Mouse (Mus musculus) lung, embryonic 15.5 days (tissue): ENCODE results near the gene Plxna4. TPM values are rescaled to one million over a fixed set of nuclear protein-coding genes. Genes with fewer than 3 reads are reported as not detected.
A peak's percentile ranks its signal among the peaks of the same experiment; 100 is the strongest.

Experiments
- ATAC-seq: fragments of 200-750 bp; cut with Nextera tagmentation; 2 replicates; pipeline ENCODE4 v1.8.0; 2017; ENCODE audit warnings: moderate number of reproducible peaks, borderline replicate concordance; ENCODE audit not compliant: low FRiP score, low TSS enrichment; ENCODE audit errors: extremely low read depth
- H3K27ac ChIP-seq: fragments of 300-500 bp; sonication (generic); 2 replicates; pipeline ENCODE4 v1.5.1; 2015; ENCODE audit warnings: moderate library complexity, mild to moderate bottlenecking, inconsistent platforms
- H3K27me3 ChIP-seq: fragments of 300-500 bp; sonication (generic); 2 replicates; pipeline ENCODE4 v1.6.1; 2015; ENCODE audit warnings: inconsistent platforms
- H3K36me3 ChIP-seq: fragments of 300-500 bp; sonication (generic); 2 replicates; pipeline ENCODE4 v1.6.1; 2015; ENCODE audit warnings: inconsistent platforms
- H3K4me1 ChIP-seq: fragments of 300-500 bp; sonication (generic); 2 replicates; pipeline ENCODE4 v1.6.1; 2015; ENCODE audit warnings: inconsistent platforms
- H3K4me2 ChIP-seq: fragments of 300-500 bp; sonication (generic); 2 replicates; pipeline ENCODE4 v1.6.1; 2015; ENCODE audit warnings: inconsistent platforms, mild to moderate bottlenecking, moderate library complexity
- H3K4me3 ChIP-seq: fragments of 300-500 bp; sonication (generic); 2 replicates; pipeline ENCODE4 v1.5.1; 2015; ENCODE audit warnings: mild to moderate bottlenecking, inconsistent platforms
- H3K9ac ChIP-seq: fragments of 300-500 bp; sonication (generic); 2 replicates; pipeline ENCODE4 v1.6.1; 2015; ENCODE audit warnings: inconsistent platforms
- H3K9me3 ChIP-seq: fragments of 300-500 bp; sonication (generic); 2 replicates; pipeline ENCODE4 v1.6.1; 2016; ENCODE audit warnings: inconsistent platforms
- WGBS: fragments of 180-500 bp; shearing (Covaris S2); methylation state at CpG from one replicate; pipeline ENCODE4 v1.1.7; 2015; 5-methylcytosine and 5-hydroxymethylcytosine counted together
- polyA plus RNA-seq: library from polyadenylated mRNA; unstranded; fragments of >200 nt; fragmentation: Nextera tagmentation; extraction: Ambion mirVana; gene quantifications from 2 replicates; pipeline ENCODE4 v1.2.1, GENCODE M21; 2015

Gene Plxna4
- polyA plus RNA-seq = 1.6 and 2.1 TPM in 2 replicates

DNA sequence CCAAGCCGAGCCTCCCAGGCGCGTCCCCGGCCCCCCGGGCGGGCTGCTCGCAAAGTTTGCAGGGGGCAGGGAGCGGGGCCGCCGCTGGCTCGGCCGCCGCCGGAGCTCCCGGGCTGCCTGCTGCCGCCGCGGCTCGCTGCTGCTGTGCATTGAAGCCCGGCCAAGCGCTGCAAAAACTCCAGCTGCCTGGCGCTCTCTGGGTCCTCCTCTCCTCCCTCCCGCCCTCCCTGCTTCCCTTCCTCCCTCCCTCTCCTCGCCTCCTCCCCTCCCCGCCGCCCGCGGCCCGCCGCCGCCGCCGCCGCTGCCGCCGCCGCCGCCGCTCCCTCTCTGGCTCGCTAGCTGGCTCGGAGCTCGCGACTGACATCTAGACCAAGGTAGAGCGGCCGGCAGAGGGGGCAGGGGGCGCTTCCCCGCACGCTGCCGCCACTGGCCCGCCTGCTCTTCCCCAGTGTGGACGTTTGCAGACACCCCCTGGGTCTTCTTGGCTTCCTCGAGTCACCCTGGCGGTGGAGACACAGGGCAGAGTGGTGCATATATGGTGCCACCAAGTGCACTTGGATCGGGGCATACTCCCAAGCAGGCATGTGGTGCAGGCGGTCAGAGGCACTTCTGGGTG, at the start of gene Plxna4:
TSS of gene Plxna4 (minus strand) at position 137 of the 616 bp plus-strand sequence.
- peak; percentile 66 for ATAC-seq
- Histone ChIP-seq H3K27me3 (peaks cover 85% of the 10 kb centered on the region), H3K27ac (peak within 1 kb of the TSS; percentile 67), H3K9me3 (no peaks in the 10 kb centered on the region), H3K4me3 (peak within 1 kb of the TSS; percentile 64), H3K4me2 (peak within 1 kb of the TSS; percentile 95), H3K4me1 (peaks cover 9% of the 10 kb centered on the region), H3K36me3 (no peaks in the 10 kb centered on the region), H3K9ac (peak within 1 kb of the TSS; percentile 61)
- WGBS = under 1% methylated on average over 46 of the region's 55 CpGs

DNA sequence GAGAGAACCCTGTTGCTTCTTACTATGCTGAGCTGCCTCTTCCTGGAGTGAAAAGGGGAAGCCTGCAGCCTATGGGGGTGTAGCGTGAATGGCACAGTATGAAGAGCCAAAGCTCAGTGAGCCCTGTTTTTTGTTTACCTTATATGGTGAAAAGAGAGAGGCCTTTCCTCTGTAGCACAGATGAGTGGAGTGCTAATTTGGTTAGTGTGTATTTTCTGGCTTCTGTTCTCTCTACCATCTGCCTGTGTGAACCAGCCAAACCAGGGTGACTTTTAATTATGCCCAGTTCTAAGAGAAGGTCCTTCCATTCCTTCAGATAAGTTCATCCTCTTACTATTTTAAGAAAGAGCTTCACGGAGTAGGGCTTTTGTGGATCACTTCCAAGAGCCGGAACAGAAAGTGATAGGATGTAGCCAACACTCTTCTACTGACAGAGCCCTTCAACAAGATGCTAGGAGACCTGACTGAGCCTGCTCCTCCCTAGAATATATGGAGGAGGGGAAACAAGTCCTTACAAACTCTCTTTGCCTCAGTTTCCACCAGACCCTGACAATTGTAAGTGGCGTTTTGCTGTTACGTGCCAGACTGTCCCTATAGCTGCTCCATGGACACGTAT, 49.7 kb upstream of the Plxna4 start:
- WGBS = 70% methylated on average over 6 of the region's 6 CpGs
- no peaks in the 10 kb centered on the region for H3K36me3 ChIP-seq
- no peaks in the 10 kb centered on the region for H3K4me1 ChIP-seq
- ATAC-seq = no peak
- no peak overlapping the region for H3K9ac ChIP-seq
- no peaks in the 10 kb centered on the region for H3K9me3 ChIP-seq
- H3K4me3 ChIP-seq = no peak overlapping the region
- H3K27ac ChIP-seq = no peak overlapping the region
- H3K4me2 ChIP-seq = no peak overlapping the region
- no peaks in the 10 kb centered on the region for H3K27me3 ChIP-seq

DNA sequence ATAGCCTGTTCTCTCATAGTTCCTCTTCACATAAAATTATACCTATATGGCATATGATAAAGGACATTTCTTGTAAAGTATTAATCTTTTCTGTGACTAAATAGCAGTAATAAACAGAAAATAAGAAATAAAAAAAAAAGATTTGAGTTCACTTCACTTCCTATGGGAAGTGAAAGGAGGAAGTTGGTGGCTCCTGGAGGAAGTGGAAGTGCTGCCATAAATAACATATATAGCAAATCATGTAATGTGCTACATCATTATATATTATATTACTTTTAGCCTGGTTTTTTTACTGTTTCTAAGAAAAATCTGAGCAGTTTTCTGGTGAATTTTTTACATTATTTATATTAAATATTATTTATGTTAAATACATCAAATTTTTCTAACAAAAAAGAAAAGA, 22.7 kb upstream of the Plxna4 start:
- no peak overlapping the region for H3K4me3 ChIP-seq
- ATAC-seq = no peak
- no peak overlapping the region for H3K9ac ChIP-seq
- H3K4me1 ChIP-seq = no peaks in the 10 kb centered on the region
- no peaks in the 10 kb centered on the region for H3K36me3 ChIP-seq
- no peaks in the 10 kb centered on the region for H3K9me3 ChIP-seq
- no peak overlapping the region for H3K4me2 ChIP-seq
- no peaks in the 10 kb centered on the region for H3K27me3 ChIP-seq
- no peak overlapping the region for H3K27ac ChIP-seq

DNA sequence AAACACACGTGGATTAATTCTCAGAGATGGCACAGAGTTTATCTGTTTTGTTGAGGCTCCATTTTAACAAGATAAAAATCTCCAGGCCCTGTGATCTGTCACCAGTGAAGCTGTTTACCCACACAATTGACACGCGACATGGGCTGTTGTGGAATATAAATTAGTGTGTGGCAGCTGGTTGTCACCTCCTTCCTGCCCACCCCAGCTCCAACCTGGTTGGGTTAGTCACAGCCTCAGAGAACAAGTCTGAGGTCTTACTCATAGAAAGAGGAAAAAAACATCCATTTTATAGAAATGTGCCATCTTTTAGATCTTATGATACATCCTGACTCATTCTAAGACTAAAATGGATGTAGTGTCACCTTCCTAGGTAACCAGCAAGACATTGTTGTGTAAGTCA, 18.8 kb upstream of the Plxna4 start:
- Histone ChIP-seq H3K4me3 (no peak overlapping the region), H3K36me3 (no peaks in the 10 kb centered on the region), H3K9ac (no peak overlapping the region), H3K4me2 (no peak overlapping the region), H3K4me1 (no peaks in the 10 kb centered on the region), H3K27me3 (no peaks in the 10 kb centered on the region), H3K27ac (no peak overlapping the region), H3K9me3 (no peaks in the 10 kb centered on the region)
- no peak for ATAC-seq
- WGBS = 53% methylated on average over 3 of the region's 3 CpGs

DNA sequence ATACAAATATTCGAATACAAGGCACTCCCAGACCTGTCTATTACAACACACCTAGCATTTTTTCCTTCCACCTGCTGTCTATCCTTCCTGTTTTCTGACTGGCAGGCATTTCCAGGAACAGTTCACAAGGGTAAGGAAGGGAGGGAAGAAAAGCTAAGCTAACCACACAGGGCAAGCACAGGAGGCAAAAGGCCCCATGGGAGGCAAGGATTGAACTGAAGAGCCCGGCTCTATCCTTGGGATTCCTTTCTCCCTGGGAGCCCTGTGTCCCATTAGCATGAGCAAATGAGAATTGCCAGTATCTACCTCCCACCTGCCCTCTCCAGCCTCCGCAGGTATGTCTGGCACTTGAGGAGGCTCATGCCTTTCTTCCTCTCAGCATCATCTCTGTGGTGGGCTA, 17.6 kb upstream of the Plxna4 start:
- Histone ChIP-seq H3K4me1 (no peaks in the 10 kb centered on the region), H3K9ac (no peak overlapping the region), H3K9me3 (no peaks in the 10 kb centered on the region), H3K36me3 (no peaks in the 10 kb centered on the region), H3K4me2 (no peak overlapping the region), H3K27me3 (no peaks in the 10 kb centered on the region), H3K27ac (no peak overlapping the region), H3K4me3 (no peak overlapping the region)
- no peak for ATAC-seq
- 25% methylated on average over 3 of the region's 3 CpGs for WGBS

DNA sequence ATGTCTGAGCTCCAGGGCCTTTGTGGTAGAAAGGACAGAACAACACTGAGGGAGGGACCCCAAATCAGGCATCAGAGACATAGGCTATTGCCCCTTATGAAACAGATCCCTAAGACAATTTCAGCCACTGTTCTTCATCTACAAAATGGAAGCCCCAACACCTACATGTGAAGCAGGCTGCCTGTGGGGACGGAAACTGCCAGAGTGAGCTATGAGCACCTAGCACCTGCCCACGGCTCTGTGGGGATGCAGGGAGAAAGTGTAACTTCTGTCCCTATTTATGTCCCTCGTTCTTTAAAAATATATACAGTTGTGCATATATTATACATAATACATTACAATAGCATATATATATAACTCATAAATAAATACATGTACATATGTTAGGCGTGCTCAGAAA, 16.9 kb upstream of the Plxna4 start:
- no peak overlapping the region for H3K4me3 ChIP-seq
- H3K27me3 ChIP-seq = no peaks in the 10 kb centered on the region
- no peak overlapping the region for H3K27ac ChIP-seq
- no peak for ATAC-seq
- H3K36me3 ChIP-seq = no peaks in the 10 kb centered on the region
- H3K4me1 ChIP-seq = no peaks in the 10 kb centered on the region
- 88% methylated on average over 4 of the region's 4 CpGs for WGBS
- no peaks in the 10 kb centered on the region for H3K9me3 ChIP-seq
- no peak overlapping the region for H3K4me2 ChIP-seq
- H3K9ac ChIP-seq = no peak overlapping the region

DNA sequence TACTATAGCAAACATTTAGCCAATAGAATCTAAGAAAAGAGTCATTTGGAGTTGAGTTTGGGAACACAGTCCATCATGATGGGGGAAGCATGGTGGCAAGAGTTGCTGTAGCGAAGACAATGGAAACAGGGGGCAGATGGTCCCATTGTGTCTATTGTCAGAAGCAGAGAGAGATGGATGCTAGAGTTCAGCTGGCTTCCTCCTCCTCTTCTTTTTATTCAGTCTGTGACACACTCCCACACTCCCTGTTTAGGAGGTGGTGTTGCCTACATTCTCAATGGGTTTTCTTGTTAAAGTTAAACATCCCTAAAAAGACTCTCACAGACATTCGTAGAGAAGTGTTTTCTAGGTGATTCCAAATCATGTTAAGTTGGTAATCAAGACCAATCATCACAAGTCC, 14.1 kb upstream of the Plxna4 start:
- H3K4me3 ChIP-seq = no peak overlapping the region
- no peak overlapping the region for H3K9ac ChIP-seq
- WGBS = 84% methylated on average over 2 of the region's 2 CpGs
- H3K27ac ChIP-seq = no peak overlapping the region
- H3K36me3 ChIP-seq = no peaks in the 10 kb centered on the region
- no peak for ATAC-seq
- no peak overlapping the region for H3K4me2 ChIP-seq
- no peaks in the 10 kb centered on the region for H3K9me3 ChIP-seq
- H3K27me3 ChIP-seq = no peaks in the 10 kb centered on the region
- H3K4me1 ChIP-seq = no peaks in the 10 kb centered on the region

DNA sequence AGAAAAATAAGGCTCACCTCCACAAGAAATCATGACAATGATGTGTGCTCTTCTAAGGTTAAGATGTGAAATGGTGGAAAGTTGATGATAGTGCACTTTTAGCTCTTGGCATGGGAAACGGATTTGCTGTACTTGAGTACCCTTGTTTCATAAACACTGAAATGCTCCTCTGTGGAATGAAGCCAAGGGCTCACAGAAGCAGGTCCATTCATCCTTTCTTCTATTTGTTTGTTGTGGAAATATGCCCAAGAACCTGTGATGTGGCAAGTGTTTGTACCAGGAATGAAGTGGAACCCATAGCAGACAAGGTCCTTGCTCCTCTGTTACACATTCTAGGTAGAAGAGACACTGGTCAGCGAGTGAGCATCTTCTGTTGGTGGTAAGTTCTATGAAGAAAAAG, 13.3 kb upstream of the Plxna4 start:
- no peak overlapping the region for H3K4me2 ChIP-seq
- H3K4me3 ChIP-seq = no peak overlapping the region
- H3K27me3 ChIP-seq = no peaks in the 10 kb centered on the region
- no peak overlapping the region for H3K27ac ChIP-seq
- no peak overlapping the region for H3K9ac ChIP-seq
- 49% methylated on average over 2 of the region's 2 CpGs for WGBS
- H3K4me1 ChIP-seq = no peaks in the 10 kb centered on the region
- H3K36me3 ChIP-seq = no peaks in the 10 kb centered on the region
- ATAC-seq = no peak
- no peaks in the 10 kb centered on the region for H3K9me3 ChIP-seq

DNA sequence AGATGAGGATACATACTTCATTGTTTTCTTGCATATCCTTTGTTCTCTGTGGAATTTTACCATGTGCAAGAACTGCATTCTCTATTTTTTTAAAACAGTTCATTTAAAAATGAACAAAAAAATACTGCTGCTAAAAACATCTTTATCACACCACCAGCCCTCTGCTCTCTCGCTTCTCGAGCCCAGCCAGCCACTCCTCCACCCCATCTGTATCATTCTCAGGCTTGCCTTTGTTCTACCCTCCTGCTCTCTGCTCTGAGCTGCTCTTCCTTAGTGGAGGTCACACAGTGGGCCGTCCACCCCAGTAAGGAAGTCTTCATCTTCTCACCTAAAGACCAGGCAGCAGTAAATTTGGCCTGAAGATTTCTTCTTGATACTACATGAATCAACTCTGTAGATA, 7.6 kb upstream of the Plxna4 start:
- H3K27ac ChIP-seq = no peak overlapping the region
- WGBS = 44% methylated on average over 3 of the region's 3 CpGs
- no peak overlapping the region for H3K9ac ChIP-seq

DNA sequence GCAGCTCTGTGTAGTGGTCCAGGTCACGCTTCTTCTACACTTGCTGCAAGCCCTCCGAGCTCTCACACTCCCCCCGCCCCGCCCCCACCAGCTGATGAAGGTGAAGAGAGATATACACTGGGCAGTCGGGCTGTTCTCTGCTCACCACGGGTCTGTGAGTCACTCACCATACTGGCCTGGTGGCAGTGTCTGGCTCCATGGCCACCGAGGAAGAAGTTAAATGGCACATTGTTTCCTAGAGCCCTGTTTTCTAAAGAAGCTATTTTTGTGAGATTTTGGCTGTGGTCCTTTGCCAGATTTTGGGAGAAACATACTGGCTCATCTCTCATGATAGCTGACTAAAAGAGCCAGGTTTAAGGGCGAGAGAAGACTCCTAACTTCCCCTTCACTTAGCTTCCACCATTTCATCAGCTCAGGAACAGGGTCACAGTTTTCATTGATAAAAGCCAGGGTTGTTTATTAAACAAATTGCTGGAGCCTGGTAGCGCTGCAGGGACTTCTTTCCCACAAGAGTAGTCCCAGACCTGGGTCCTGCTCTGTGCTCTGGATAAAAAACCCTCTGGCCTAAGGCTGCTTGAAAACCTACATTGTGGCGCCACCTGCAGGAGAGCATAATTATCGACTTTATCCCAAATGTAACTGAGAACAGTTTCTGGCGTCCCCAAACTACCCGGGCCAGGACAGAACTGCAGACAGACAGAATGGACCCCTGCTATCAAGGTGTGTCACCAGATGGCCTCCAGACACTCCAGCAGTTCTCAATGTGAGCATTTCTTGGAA, 3.2 kb upstream of the Plxna4 start:
- Histone ChIP-seq H3K27me3 (peaks cover 58% of the 10 kb centered on the region), H3K9ac (no peak overlapping the region), H3K9me3 (no peaks in the 10 kb centered on the region), H3K4me3 (no peak overlapping the region), H3K36me3 (no peaks in the 10 kb centered on the region), H3K4me2 (no peak overlapping the region), H3K27ac (no peak overlapping the region), H3K4me1 (peaks cover 8% of the 10 kb centered on the region)
- ATAC-seq = 0 out of 2 replicates have a peak, but pooled peaks have one; percentile 27
- WGBS = 26% methylated on average over 13 of the region's 13 CpGs

More for the DNA sequence above, 7.6 kb upstream of the Plxna4 start:
- Histone ChIP-seq H3K4me1 (no peaks in the 10 kb centered on the region), H3K4me2 (no peak overlapping the region), H3K36me3 (no peaks in the 10 kb centered on the region), H3K9me3 (no peaks in the 10 kb centered on the region), H3K27me3 (peaks cover 20% of the 10 kb centered on the region), H3K4me3 (no peak overlapping the region)
- no peak for ATAC-seq

DNA sequence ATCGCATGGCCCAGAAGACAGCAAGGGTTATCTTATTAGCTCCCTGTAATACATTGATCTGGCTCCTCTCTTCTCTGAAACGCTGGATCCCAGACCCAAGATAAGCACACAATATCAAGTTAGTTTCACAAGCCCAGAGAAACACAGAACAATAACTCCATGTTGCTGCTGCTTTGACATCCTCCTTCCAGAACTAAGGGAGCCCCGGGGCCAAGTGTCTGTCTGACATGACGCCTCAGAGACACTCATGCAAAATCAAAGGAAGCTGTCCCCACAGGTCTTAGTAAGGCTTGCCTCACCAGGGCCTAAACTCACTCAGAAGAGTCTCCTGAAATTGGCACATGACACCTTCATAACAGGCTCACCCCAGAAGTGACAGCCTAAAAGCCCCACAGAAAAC, 1.6 kb upstream of the Plxna4 start:
- no peak overlapping the region for H3K4me2 ChIP-seq

More for the DNA sequence above, 1.6 kb upstream of the Plxna4 start:
- Histone ChIP-seq H3K9ac (no peak overlapping the region), H3K9me3 (no peaks in the 10 kb centered on the region), H3K4me1 (peaks cover 9% of the 10 kb centered on the region), H3K4me3 (no peak overlapping the region), H3K36me3 (no peaks in the 10 kb centered on the region), H3K27ac (no peak overlapping the region), H3K27me3 (peaks cover 73% of the 10 kb centered on the region)
- no peak for ATAC-seq
- 59% methylated on average over 4 of the region's 4 CpGs for WGBS
